Mouse (Mus musculus): ENCODE data around the gene Gm813. TPM values are rescaled to one million over a fixed set of nuclear protein-coding genes. Genes with fewer than 3 reads are reported as not detected.
A peak's percentile ranks its signal among the peaks of the same experiment; 100 is the strongest.
"Not testable (repeated sequence)": the region's sequence is repeated elsewhere in the genome, so short reads cannot be mapped to it uniquely, and the experiment has no call there.

Gm813 gene
- not detected in 2 replicates for polyA plus RNA-seq (2012)

DNA sequence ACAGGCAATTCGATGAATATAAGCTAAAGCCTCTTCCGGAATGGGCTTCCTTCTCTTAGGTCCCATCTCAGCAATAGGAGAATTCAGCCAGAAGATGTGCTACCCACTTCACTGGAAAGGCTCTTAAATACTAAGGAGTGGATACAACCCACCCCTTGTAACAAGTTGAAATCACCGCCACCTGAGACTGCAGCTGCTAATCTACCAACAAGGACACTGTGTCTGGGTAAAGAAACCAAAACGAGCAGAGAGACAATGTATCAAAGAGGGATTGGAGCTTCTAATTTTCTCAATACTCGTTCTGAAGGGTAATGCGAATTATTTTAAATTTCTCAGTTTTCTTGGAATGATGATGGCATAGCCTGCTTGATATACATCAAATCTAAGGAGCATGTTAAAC, at the start of gene Gm813:
Gene Gm813, minus strand, starts transcription at position 101 of the 400 bp plus-strand sequence.
- no peaks in the 10 kb centered on the region for H3K9me3 ChIP-seq (ENCODE audit: control insufficient read depth, low read length)
- H3K27me3 ChIP-seq (ENCODE audit: control insufficient read depth), result no peaks in the 10 kb centered on the region
- no peak within 1 kb of the TSS for H3K4me3 ChIP-seq (replicated peaks)
- no peaks in the 10 kb centered on the region for H3K36me3 ChIP-seq (ENCODE audit: control insufficient read depth)
- H3K4me1 ChIP-seq (ENCODE audit: control insufficient read depth), result peaks cover 4% of the 10 kb centered on the region
- TF ChIP-seq TAL1 (IDR thresholded peaks at IDR 0.05; ENCODE audit: low read length), result no peak
- no peak for TF ChIP-seq GATA1 (IDR thresholded peaks at IDR 0.05; ENCODE audit: low read length)

DNA sequence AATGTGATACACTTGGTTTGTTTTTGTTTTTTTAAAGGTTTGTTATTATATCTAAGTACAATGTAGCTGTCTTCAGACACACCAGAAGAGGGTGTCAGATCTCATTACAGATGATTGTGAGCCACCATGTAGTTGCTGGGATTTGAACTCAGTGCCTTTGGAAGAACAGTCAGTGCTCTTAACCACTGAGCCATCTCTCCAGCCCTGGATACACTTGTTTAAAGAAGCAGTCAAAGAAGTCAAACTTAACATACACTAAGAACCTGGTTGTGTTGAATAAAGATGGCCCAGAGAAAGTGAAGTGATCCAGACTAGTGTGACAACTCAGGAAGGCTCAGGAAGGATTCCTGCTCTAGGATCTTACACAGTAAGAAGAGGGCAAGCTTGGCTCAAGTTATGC, 48.4 kb upstream of the Gm813 start:
- peaks cover 99% of the 10 kb centered on the region for H3K4me1 ChIP-seq (ENCODE audit: control insufficient read depth)
- H3K4me3 ChIP-seq (replicated peaks); H3K9me3 ChIP-seq (ENCODE audit: control insufficient read depth, low read length); H3K27me3 ChIP-seq (ENCODE audit: control insufficient read depth): not testable (repeated sequence)
- H3K36me3 ChIP-seq (ENCODE audit: control insufficient read depth), result peaks cover 32% of the 10 kb centered on the region

GRCm38 (mm10) chr16:58663816-58664215, 47.0 kb upstream of the Gm813 start:
- H3K4me3 ChIP-seq (replicated peaks), result no peak overlapping the region
- no peaks in the 10 kb centered on the region for H3K9me3 ChIP-seq (ENCODE audit: control insufficient read depth, low read length)
- H3K27me3 ChIP-seq (ENCODE audit: control insufficient read depth), result no peaks in the 10 kb centered on the region
- peaks cover 100% of the 10 kb centered on the region for H3K4me1 ChIP-seq (ENCODE audit: control insufficient read depth)
- H3K36me3 ChIP-seq (ENCODE audit: control insufficient read depth), result peaks cover 37% of the 10 kb centered on the region
- TF ChIP-seq GATA1 (IDR thresholded peaks at IDR 0.05; ENCODE audit: low read length) (no peak), TAL1 (IDR thresholded peaks at IDR 0.05; ENCODE audit: low read length) (no peak)

DNA sequence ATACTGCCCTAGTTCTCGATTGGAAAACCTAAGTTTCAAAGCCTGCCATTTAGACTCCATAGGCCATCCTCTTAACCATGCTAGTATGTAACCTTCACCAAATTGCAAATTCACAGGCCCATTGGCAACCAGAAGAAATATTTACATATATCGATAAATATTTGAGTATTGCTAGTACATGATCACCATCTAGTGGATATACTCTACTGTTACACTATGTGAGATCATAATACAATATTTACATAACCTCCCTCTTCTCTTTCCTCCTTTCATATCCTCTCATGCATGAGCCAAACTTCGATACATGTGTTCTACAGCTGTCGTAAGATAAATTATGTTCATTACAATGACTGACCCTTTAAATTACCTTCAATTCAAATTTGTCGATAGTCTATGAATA, 46.2 kb upstream of the Gm813 start:
- H3K9me3 ChIP-seq (ENCODE audit: control insufficient read depth, low read length), result no peaks in the 10 kb centered on the region
- no peaks in the 10 kb centered on the region for H3K27me3 ChIP-seq (ENCODE audit: control insufficient read depth)
- peaks cover 42% of the 10 kb centered on the region for H3K36me3 ChIP-seq (ENCODE audit: control insufficient read depth)
- H3K4me3 ChIP-seq (replicated peaks), result peak overlapping the region; percentile 61
- no peak for TF ChIP-seq TAL1 (IDR thresholded peaks at IDR 0.05; ENCODE audit: low read length)
- no peak for TF ChIP-seq GATA1 (IDR thresholded peaks at IDR 0.05; ENCODE audit: low read length)
- H3K4me1 ChIP-seq (ENCODE audit: control insufficient read depth), result peaks cover 100% of the 10 kb centered on the region

GRCm38 (mm10) chr16:58662287-58662791, 45.6 kb upstream of the Gm813 start:
- H3K4me3 ChIP-seq (replicated peaks), result peak overlapping the region; percentile 61
- no peaks in the 10 kb centered on the region for H3K27me3 ChIP-seq (ENCODE audit: control insufficient read depth)
- H3K36me3 ChIP-seq (ENCODE audit: control insufficient read depth), result peaks cover 44% of the 10 kb centered on the region
- H3K4me1 ChIP-seq (ENCODE audit: control insufficient read depth), result peaks cover 100% of the 10 kb centered on the region
- H3K9me3 ChIP-seq (ENCODE audit: control insufficient read depth, low read length), result no peaks in the 10 kb centered on the region
- TF ChIP-seq GATA1 (IDR thresholded peaks at IDR 0.05; ENCODE audit: low read length) (no peak), TAL1 (IDR thresholded peaks at IDR 0.05; ENCODE audit: low read length) (no peak)

GRCm38 (mm10) chr16:58661826-58662225, 45.0 kb upstream of the Gm813 start:
- peaks cover 98% of the 10 kb centered on the region for H3K4me1 ChIP-seq (ENCODE audit: control insufficient read depth)
- H3K4me3 ChIP-seq (replicated peaks), result peak overlapping the region; percentile 61
- no peaks in the 10 kb centered on the region for H3K9me3 ChIP-seq (ENCODE audit: control insufficient read depth, low read length)
- H3K27me3 ChIP-seq (ENCODE audit: control insufficient read depth), result no peaks in the 10 kb centered on the region
- peaks cover 44% of the 10 kb centered on the region for H3K36me3 ChIP-seq (ENCODE audit: control insufficient read depth)
- TF ChIP-seq GATA1 (IDR thresholded peaks at IDR 0.05; ENCODE audit: low read length) (peak; percentile 54), TAL1 (IDR thresholded peaks at IDR 0.05; ENCODE audit: low read length) (peak; percentile 82)

DNA sequence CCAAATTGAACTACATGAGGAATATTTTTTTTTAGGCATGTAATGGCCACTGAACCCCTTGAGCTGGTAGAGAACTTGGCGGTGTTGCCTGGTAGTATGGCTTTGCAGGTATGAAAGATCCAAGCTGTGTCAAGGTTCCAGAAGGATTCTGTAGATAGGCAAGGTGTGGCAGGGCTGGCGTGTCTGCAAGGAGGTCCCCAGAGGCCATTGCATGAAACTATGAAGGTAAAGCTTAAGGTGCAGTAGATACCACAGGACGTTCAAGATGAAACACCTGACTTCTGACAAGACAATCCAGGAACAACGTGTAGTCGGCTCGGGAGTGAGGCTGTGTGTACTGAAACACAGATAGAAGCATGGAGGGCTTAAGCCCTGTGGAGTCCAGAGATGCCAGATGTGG, 41.9 kb upstream of the Gm813 start:
- peak overlapping the region; percentile 47 for H3K4me3 ChIP-seq (replicated peaks)
- H3K36me3 ChIP-seq (ENCODE audit: control insufficient read depth), result peaks cover 27% of the 10 kb centered on the region
- peaks cover 75% of the 10 kb centered on the region for H3K4me1 ChIP-seq (ENCODE audit: control insufficient read depth)
- TF ChIP-seq TAL1 (IDR thresholded peaks at IDR 0.05; ENCODE audit: low read length) (peak; percentile 82), GATA1 (IDR thresholded peaks at IDR 0.05; ENCODE audit: low read length) (peak; percentile 48; the same call in 1 of the 2 replicates)
- no peaks in the 10 kb centered on the region for H3K9me3 ChIP-seq (ENCODE audit: control insufficient read depth, low read length)
- H3K27me3 ChIP-seq (ENCODE audit: control insufficient read depth), result no peaks in the 10 kb centered on the region

DNA sequence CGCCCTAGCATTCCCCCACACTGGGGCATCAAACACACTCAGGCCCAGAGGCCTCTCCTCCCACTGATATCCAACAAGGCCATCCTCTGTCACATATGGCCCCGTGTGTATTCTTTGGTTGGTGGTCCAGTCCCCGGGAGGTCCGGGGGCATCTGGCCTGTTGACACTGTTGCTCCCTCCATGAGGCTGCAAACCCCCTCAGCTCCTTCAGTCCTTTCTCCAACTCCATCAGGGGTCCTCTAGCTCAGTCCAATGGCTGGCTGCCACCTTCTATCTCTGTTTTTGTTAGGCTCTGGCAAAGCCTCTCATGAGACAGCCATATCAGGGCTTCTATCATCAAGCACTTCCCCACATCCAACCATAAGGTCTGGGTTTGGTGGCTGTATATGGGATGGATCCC, 39.7 kb upstream of the Gm813 start:
- peaks cover 27% of the 10 kb centered on the region for H3K36me3 ChIP-seq (ENCODE audit: control insufficient read depth)
- H3K4me3 ChIP-seq (replicated peaks), result no peak overlapping the region
- TF ChIP-seq TAL1 (IDR thresholded peaks at IDR 0.05; ENCODE audit: low read length) (no peak), GATA1 (IDR thresholded peaks at IDR 0.05; ENCODE audit: low read length) (no peak)
- no peaks in the 10 kb centered on the region for H3K9me3 ChIP-seq (ENCODE audit: control insufficient read depth, low read length)
- H3K27me3 ChIP-seq (ENCODE audit: control insufficient read depth), result no peaks in the 10 kb centered on the region
- H3K4me1 ChIP-seq (ENCODE audit: control insufficient read depth), result peaks cover 54% of the 10 kb centered on the region

GRCm38 (mm10) chr16:58655751-58656150, 39.0 kb upstream of the Gm813 start:
- H3K4me1 ChIP-seq (ENCODE audit: control insufficient read depth), result peaks cover 46% of the 10 kb centered on the region

DNA sequence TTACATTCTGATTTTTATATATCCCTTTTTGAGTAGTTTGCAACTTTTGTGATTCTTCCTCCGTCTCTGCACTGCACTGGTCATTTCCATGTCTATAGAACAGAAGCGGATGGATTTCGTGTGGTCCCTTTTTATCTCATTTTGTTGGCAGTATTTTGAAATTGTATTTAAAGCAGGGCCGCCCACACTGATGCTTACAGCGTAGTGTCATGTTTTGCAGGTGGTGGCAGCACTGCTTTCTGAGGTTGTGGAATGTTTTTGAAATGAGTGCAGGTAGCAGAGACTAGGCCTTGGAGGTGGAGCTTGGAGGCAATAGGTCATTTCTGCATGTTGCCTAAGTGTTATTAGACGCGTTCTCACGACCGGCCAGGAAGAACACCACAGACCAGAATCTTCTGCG, 33.2 kb upstream of the Gm813 start:
- Histone ChIP-seq H3K36me3 (ENCODE audit: control insufficient read depth) (no peaks in the 10 kb centered on the region; the same call in 1 of the 2 replicates), H3K4me1 (ENCODE audit: control insufficient read depth) (peaks cover 6% of the 10 kb centered on the region), H3K27me3 (ENCODE audit: control insufficient read depth) (no peaks in the 10 kb centered on the region), H3K9me3 (ENCODE audit: control insufficient read depth, low read length) (no peaks in the 10 kb centered on the region), H3K4me3 (replicated peaks) (no peak overlapping the region)
- TF ChIP-seq TAL1 (IDR thresholded peaks at IDR 0.05; ENCODE audit: low read length), result no peak

More at GRCm38 (mm10) chr16:58655751-58656150, 39.0 kb upstream of the Gm813 start:
- no peak overlapping the region for H3K4me3 ChIP-seq (replicated peaks)
- H3K27me3 ChIP-seq (ENCODE audit: control insufficient read depth), result no peaks in the 10 kb centered on the region
- no peak for TF ChIP-seq TAL1 (IDR thresholded peaks at IDR 0.05; ENCODE audit: low read length)
- no peak for TF ChIP-seq GATA1 (IDR thresholded peaks at IDR 0.05; ENCODE audit: low read length)
- H3K36me3 ChIP-seq (ENCODE audit: control insufficient read depth), result peaks cover 19% of the 10 kb centered on the region
- no peaks in the 10 kb centered on the region for H3K9me3 ChIP-seq (ENCODE audit: control insufficient read depth, low read length)

All from erythroblast, embryonic 14.5 days (primary cell).